Mouse (Mus musculus): ENCODE data around the gene Fat3.
A peak's percentile ranks its signal among the peaks of the same experiment; 100 is the strongest.

Gene Fat3

GRCm38 (mm10) chr9:16501186-16501711 is at the start of gene Fat3:
Gene Fat3, minus strand, starts transcription at chr9:16501285.
- DNase-seq = peak; percentile 17 to 35

- no peak for DNase-seq
These were observed 31.8 kb upstream of the Fat3 start for GRCm38 (mm10) chr9:16532884-16533283.

- no peak for DNase-seq
These were observed 16.5 kb upstream of the Fat3 start for GRCm38 (mm10) chr9:16517543-16517942.

- DNase-seq = no peak
These were observed 10.9 kb upstream of the Fat3 start for GRCm38 (mm10) chr9:16512005-16512404.

- DNase-seq = no peak
These were observed 2.7 kb upstream of the Fat3 start for GRCm38 (mm10) chr9:16503776-16504175.

GRCm38 (mm10) chr9:16502673-16503343 is 1.7 kb upstream of the Fat3 start:
- DNase-seq = peak; percentile 7 to 18

- DNase-seq = peak; percentile 56 to 69
These were observed 1.0 kb upstream of the Fat3 start for GRCm38 (mm10) chr9:16501990-16502672.

- DNase-seq = peak in 1 of 2 experiments; percentile 32
These were observed 501 bp downstream of the Fat3 start for GRCm38 (mm10) chr9:16500382-16501185.

- DNase-seq = peak; percentile 25 to 27
These were observed 1.3 kb downstream of the Fat3 start for GRCm38 (mm10) chr9:16499621-16500381.

- DNase-seq = no peak
These were observed 2.2 kb downstream of the Fat3 start for GRCm38 (mm10) chr9:16498876-16499275.

GRCm38 (mm10) chr9:16497361-16497760 is 3.7 kb downstream of the Fat3 start:
- DNase-seq = no peak

GRCm38 (mm10) chr9:16496331-16496730 is 4.8 kb downstream of the Fat3 start:
- DNase-seq = no peak

GRCm38 (mm10) chr9:16489661-16490060 is 11.4 kb downstream of the Fat3 start:
- no peak for DNase-seq

- DNase-seq = no peak
These were observed 13.5 kb downstream of the Fat3 start for GRCm38 (mm10) chr9:16487565-16487964.

GRCm38 (mm10) chr9:16486229-16486628 is 14.9 kb downstream of the Fat3 start:
- no peak for DNase-seq

- no peak for DNase-seq
These were observed 15.9 kb downstream of the Fat3 start for GRCm38 (mm10) chr9:16485173-16485572.

GRCm38 (mm10) chr9:16484765-16485164 is 16.3 kb downstream of the Fat3 start:
- no peak for DNase-seq

GRCm38 (mm10) chr9:16461491-16461890 is 39.6 kb downstream of the Fat3 start:
- DNase-seq = no peak

- no peak for DNase-seq
These were observed 40.5 kb downstream of the Fat3 start for GRCm38 (mm10) chr9:16460591-16460990.

GRCm38 (mm10) chr9:16441930-16442329 is 59.2 kb downstream of the Fat3 start:
- peak in 1 of 2 experiments; percentile 5 for DNase-seq

- no peak for DNase-seq
These were observed 60.4 kb downstream of the Fat3 start for GRCm38 (mm10) chr9:16440638-16441037.

- no peak for DNase-seq
These were observed 61.1 kb downstream of the Fat3 start for GRCm38 (mm10) chr9:16439941-16440340.

GRCm38 (mm10) chr9:16437805-16438204 is 63.3 kb downstream of the Fat3 start:
- no peak for DNase-seq
